Comparison of ENCODE assay signal across 8 mouse cellular contexts in genomic region chr15:93089347-93089746, GRCm38 (mm10).
DNase-seq lines count a peak whose midpoint lies in the region; ATAC-seq and TF ChIP-seq lines count a peak whose summit lies in the region.

No protein-coding gene starts in this region.

- no peak overlapping the region for H3K4me3 ChIP-seq in heart, embryonic 14.5 days (ENCODE audit: control insufficient read depth in 1 of 2, insufficient read depth in 1 of 2, low read depth in 1 of 2, low read length in 2 of 2)
- no peak overlapping the region for H3K4me3 ChIP-seq in heart, embryonic 10.5 days
- no peak overlapping the region for H3K4me3 ChIP-seq in olfactory bulb, adult 2 months (ENCODE audit: insufficient read depth, low read depth, low read length)

- no peak overlapping the region for H3K27ac ChIP-seq in heart, embryonic 14.5 days (replicated peaks in 1 of 2; ENCODE audit: control insufficient read depth in 1 of 2, insufficient read depth in 1 of 2, low read depth in 2 of 2, low read length in 2 of 2)
- H3K27ac ChIP-seq in heart, embryonic 10.5 days: no peak overlapping the region
- H3K27ac ChIP-seq in olfactory bulb, adult 2 months (ENCODE audit: insufficient read depth, low read depth, low read length): no peak overlapping the region

- peak; percentile 54; the same call in 1 of the 2 replicates for TF ChIP-seq CTCF in olfactory bulb, adult 2 months (IDR thresholded peaks at IDR 0.05; ENCODE audit: insufficient read depth, low read depth, low read length)

- H3K4me2 ChIP-seq in heart, embryonic 14.5 days (ENCODE audit: low read length): peak overlapping the region; percentile 20; the same call in 1 of the 2 replicates

- no peaks in the 10 kb centered on the region for H3K27me3 ChIP-seq in heart, embryonic 14.5 days (ENCODE audit: control insufficient read depth, insufficient read depth, low read length)
- H3K27me3 ChIP-seq in heart, embryonic 10.5 days (ENCODE audit: insufficient read depth, poor library complexity, severe bottlenecking): no peaks in the 10 kb centered on the region; the same call in 1 of the 2 replicates

- ATAC-seq in heart, embryonic 14.5 days (ENCODE audit: insufficient number of reproducible peaks, insufficient read depth, low FRiP score, low read depth): no peak
- peak; percentile 35 to 62; a peak in 2 of 4 replicates for ATAC-seq in hematopoietic stem cell, adult 5-6 weeks (replicated peaks in 1 of 2; ENCODE audit: insufficient read depth in 1 of 2, low FRiP score in 2 of 2, low TSS enrichment in 1 of 2, low read depth in 1 of 2, poor library complexity in 2 of 2, severe bottlenecking in 2 of 2)

- WGBS in heart, embryonic 14.5 days: 23% methylated on average over 13 of the region's 13 CpGs
- 26% methylated on average over 13 of the region's 13 CpGs for WGBS in heart, embryonic 10.5 days
- 29% methylated on average over 13 of the region's 13 CpGs for WGBS in olfactory bulb, adult 2 months

- TF ChIP-seq POLR2A in olfactory bulb, adult 2 months (IDR thresholded peaks at IDR 0.05; ENCODE audit: insufficient read depth, low read depth, low read length): no peak

- intact Hi-C loops in left cerebral cortex, postnatal 14 days (cut with DNase I): loop anchor here (5.0 kb wide), 1 partner anchor 128 kb away; no protein-coding TSS in a partner anchor

- H3K4me1 ChIP-seq in heart, embryonic 14.5 days (ENCODE audit: control insufficient read depth in 2 of 2, insufficient read depth in 2 of 2, low read length in 2 of 2): peaks cover under 1 to 2% of the 10 kb centered on the region in 2 experiments; a peak in 2 of 4 replicates
- peaks cover 4% of the 10 kb centered on the region for H3K4me1 ChIP-seq in heart, embryonic 10.5 days
- H3K4me1 ChIP-seq in olfactory bulb, adult 2 months (ENCODE audit: control insufficient read depth, insufficient read depth, low read length): peaks cover 5% of the 10 kb centered on the region

- H3K9me3 ChIP-seq in heart, embryonic 14.5 days (ENCODE audit: control insufficient read depth, low read length): no peaks in the 10 kb centered on the region
- H3K9me3 ChIP-seq in heart, embryonic 10.5 days: no peaks in the 10 kb centered on the region

- H3K36me3 ChIP-seq in heart, embryonic 14.5 days (ENCODE audit: control insufficient read depth, insufficient read depth, low read length): no peaks in the 10 kb centered on the region
- no peaks in the 10 kb centered on the region for H3K36me3 ChIP-seq in heart, embryonic 10.5 days

- DNase-seq in heart, embryonic 10.5 days (ENCODE audit: low spot score): no peak
- peak; percentile 82 for DNase-seq in adrenal gland, postnatal 14 days
- DNase-seq in embryo, embryonic 11.5 days (ENCODE audit: low read depth, low spot score): peak; percentile 37
- peak; percentile 54 to 65 for DNase-seq in left cerebral cortex, postnatal 14 days (ENCODE audit: low spot score in 2 of 2)
- DNase-seq in thymus, postnatal 14 days: peak; percentile 51

- H3K9ac ChIP-seq in heart, embryonic 14.5 days (ENCODE audit: low read length): no peak overlapping the region
